ENCODE assay signal across 8 mouse cellular contexts in genomic region chr3:53463765-53464114, GRCm38 (mm10). TPM values are rescaled to one million over a fixed set of nuclear protein-coding genes. Genes with fewer than 3 reads are reported as not detected.
DNase-seq lines count a peak whose midpoint lies in the region; ATAC-seq and TF ChIP-seq lines count a peak whose summit lies in the region.

No protein-coding gene starts in this region.

- peak overlapping the region; percentile 97 for H3K4me3 ChIP-seq in heart, embryonic 10.5 days
- H3K4me3 ChIP-seq in ES-Bruce4 (ENCODE audit: low read depth, low read length), result peak overlapping the region; percentile 78
- peak overlapping the region; percentile 95 for H3K4me3 ChIP-seq in forebrain, embryonic 16.5 days (replicated peaks; ENCODE audit: low read length)
- peak overlapping the region; percentile 93 for H3K4me3 ChIP-seq in liver, postnatal 0 days (ENCODE audit: low read depth, low read length)

- intact Hi-C loops in left cerebral cortex, postnatal 14 days (cut with DNase I), result no loop called here

- TF ChIP-seq EP300 in ES-Bruce4 (IDR thresholded peaks at IDR 0.05; ENCODE audit: insufficient read depth, low read depth, low read length), result no peak
- no peak for TF ChIP-seq EP300 in liver, postnatal 0 days (IDR thresholded peaks at IDR 0.05; ENCODE audit: low read depth)

- H3K4me1 ChIP-seq in heart, embryonic 10.5 days, result peaks cover 19% of the 10 kb centered on the region
- H3K4me1 ChIP-seq in ES-Bruce4 (ENCODE audit: control insufficient read depth, insufficient read depth, low read length), result peaks cover 2% of the 10 kb centered on the region
- H3K4me1 ChIP-seq in forebrain, embryonic 16.5 days (replicated peaks; ENCODE audit: control insufficient read depth, insufficient read depth, low read length), result peaks cover 48% of the 10 kb centered on the region
- peaks cover 26% of the 10 kb centered on the region for H3K4me1 ChIP-seq in liver, postnatal 0 days (ENCODE audit: insufficient read depth)

- peak; percentile 62 for ATAC-seq in forebrain, embryonic 16.5 days
- ATAC-seq in liver, postnatal 0 days, result peak; percentile 41

- TF ChIP-seq POLR2A in ES-Bruce4 (IDR thresholded peaks at IDR 0.05; ENCODE audit: insufficient read depth, low read length), result no peak

- no peaks in the 10 kb centered on the region for H3K9me3 ChIP-seq in heart, embryonic 10.5 days
- H3K9me3 ChIP-seq in ES-Bruce4 (replicated peaks; ENCODE audit: control insufficient read depth, insufficient read depth, low read length, poor library complexity, severe bottlenecking), result no peaks in the 10 kb centered on the region
- H3K9me3 ChIP-seq in forebrain, embryonic 16.5 days (ENCODE audit: control insufficient read depth, low read length), result no peaks in the 10 kb centered on the region
- H3K9me3 ChIP-seq in liver, postnatal 0 days (ENCODE audit: low read length), result no peaks in the 10 kb centered on the region

- TF ChIP-seq CTCF in ES-Bruce4 (IDR thresholded peaks at IDR 0.05; ENCODE audit: low read depth, low read length), result no peak
- TF ChIP-seq CTCF in liver, postnatal 0 days (IDR thresholded peaks at IDR 0.05; ENCODE audit: low read depth), result no peak

- under 1% methylated on average over 35 of the region's 35 CpGs for WGBS in heart, embryonic 10.5 days
- WGBS in forebrain, embryonic 16.5 days, result 0% methylated on average over 35 of the region's 35 CpGs
- WGBS in liver, postnatal 0 days (ENCODE audit: insufficient replicate concordance), result 1% methylated on average over 35 of the region's 35 CpGs

- peak overlapping the region; percentile 99 for H3K9ac ChIP-seq in ES-Bruce4 (ENCODE audit: low read depth, poor library complexity, severe bottlenecking)
- peak overlapping the region; percentile 87 for H3K9ac ChIP-seq in forebrain, embryonic 16.5 days (replicated peaks; ENCODE audit: low read depth, low read length)
- H3K9ac ChIP-seq in liver, postnatal 0 days (replicated peaks), result peak overlapping the region; percentile 87

- peak overlapping the region; percentile 84 for H3K4me2 ChIP-seq in forebrain, embryonic 16.5 days (ENCODE audit: low read length)
- peak overlapping the region; percentile 85 for H3K4me2 ChIP-seq in liver, postnatal 0 days (ENCODE audit: low read depth, low read length)

- H3K27me3 ChIP-seq in heart, embryonic 10.5 days (ENCODE audit: insufficient read depth, poor library complexity, severe bottlenecking), result no peaks in the 10 kb centered on the region
- no peaks in the 10 kb centered on the region for H3K27me3 ChIP-seq in ES-Bruce4 (ENCODE audit: control insufficient read depth, insufficient read depth, low read length, poor library complexity, severe bottlenecking)
- H3K27me3 ChIP-seq in forebrain, embryonic 16.5 days (replicated peaks; ENCODE audit: control insufficient read depth, insufficient read depth, low read length), result no peaks in the 10 kb centered on the region
- H3K27me3 ChIP-seq in liver, postnatal 0 days (ENCODE audit: insufficient read depth, low read length), result no peaks in the 10 kb centered on the region

- H3K36me3 ChIP-seq in heart, embryonic 10.5 days, result peaks cover 26% of the 10 kb centered on the region
- H3K36me3 ChIP-seq in ES-Bruce4 (ENCODE audit: control insufficient read depth, insufficient read depth, low read length, poor library complexity, severe bottlenecking), result peaks cover 13% of the 10 kb centered on the region
- H3K36me3 ChIP-seq in forebrain, embryonic 16.5 days (ENCODE audit: control insufficient read depth, insufficient read depth), result no peaks in the 10 kb centered on the region; the same call in 1 of the 2 replicates
- H3K36me3 ChIP-seq in liver, postnatal 0 days (replicated peaks; ENCODE audit: insufficient read depth, low read length), result peaks cover 10% of the 10 kb centered on the region

- H3K27ac ChIP-seq in heart, embryonic 10.5 days, result peak overlapping the region; percentile 96
- no peak overlapping the region for H3K27ac ChIP-seq in ES-Bruce4 (ENCODE audit: insufficient read depth, low read length)
- H3K27ac ChIP-seq in forebrain, embryonic 16.5 days (ENCODE audit: low read length), result peak overlapping the region; percentile 91
- H3K27ac ChIP-seq in liver, postnatal 0 days (ENCODE audit: low read depth), result peak overlapping the region; percentile 93

- DNase-seq in heart, embryonic 10.5 days (ENCODE audit: low spot score), result no peak
- DNase-seq in heart, adult 11 months, result no peak
- DNase-seq in liver, postnatal 0 days, result no peak
- no peak for DNase-seq in left cerebral cortex, postnatal 14 days (ENCODE audit: low spot score in 2 of 2)
- DNase-seq in frontal cortex, postnatal 25 days (ENCODE audit: low spot score in 2 of 2), result no peak
- no peak for DNase-seq in thymus, postnatal 25 days

RNA-seq across cellular contexts. Expression of gene Proser1, which starts 0.3 kb away (rescaled TPM):
- 14.2 and 17.8 TPM in 2 replicates for polyA plus RNA-seq in heart, embryonic 10.5 days (2016; fragmentation: Nextera tagmentation; extraction: Ambion mirVana)
- 31.3 and 34.2 TPM in 2 replicates for polyA plus RNA-seq in ES-Bruce4 (2011; ENCODE audit: insufficient read depth, insufficient read length, low read depth, missing spikeins)
- 27.0 and 29.7 TPM in 2 replicates for polyA plus RNA-seq in forebrain, embryonic 16.5 days (2015; fragmentation: Nextera tagmentation; extraction: Ambion mirVana)
- polyA plus RNA-seq in liver, postnatal 0 days (2015; fragmentation: Nextera tagmentation; extraction: Ambion mirVana), result 4.0 and 4.1 TPM in 2 replicates
- total RNA-seq in left cerebral cortex, postnatal 14 days (2021), result 10 to 100 TPM; 23.9 to 25.0 TPM

RNA-seq across cellular contexts. Expression of gene Nhlrc3, which starts 0.6 kb away (rescaled TPM):
- 8.4 and 9.4 TPM in 2 replicates for polyA plus RNA-seq in heart, embryonic 10.5 days (2016; fragmentation: Nextera tagmentation; extraction: Ambion mirVana)
- 18.2 and 21.6 TPM in 2 replicates for polyA plus RNA-seq in ES-Bruce4 (2011; ENCODE audit: insufficient read depth, insufficient read length, low read depth, missing spikeins)
- 9.3 and 10.6 TPM in 2 replicates for polyA plus RNA-seq in forebrain, embryonic 16.5 days (2015; fragmentation: Nextera tagmentation; extraction: Ambion mirVana)
- 5.0 and 6.1 TPM in 2 replicates for polyA plus RNA-seq in liver, postnatal 0 days (2015; fragmentation: Nextera tagmentation; extraction: Ambion mirVana)
- 1 to 10 TPM; 8.6 to 9.4 TPM for total RNA-seq in left cerebral cortex, postnatal 14 days (2021)

RNA-seq across cellular contexts. Expression of gene Stoml3, which starts 24.7 kb away (rescaled TPM):
- polyA plus RNA-seq in heart, embryonic 10.5 days (2016; fragmentation: Nextera tagmentation; extraction: Ambion mirVana), result 0.10 TPM in 1 of 2 replicates, not detected in the other
- not detected in 2 replicates for polyA plus RNA-seq in ES-Bruce4 (2011; ENCODE audit: insufficient read depth, insufficient read length, low read depth, missing spikeins)
- 0.22 TPM in 1 of 2 replicates, not detected in the other for polyA plus RNA-seq in forebrain, embryonic 16.5 days (2015; fragmentation: Nextera tagmentation; extraction: Ambion mirVana)
- not detected in 2 replicates for polyA plus RNA-seq in liver, postnatal 0 days (2015; fragmentation: Nextera tagmentation; extraction: Ambion mirVana)
- not detected for total RNA-seq in left cerebral cortex, postnatal 14 days (2021)
